Mouse (Mus musculus): Measurements from ENCODE around the gene Adamtsl5. TPM values are rescaled to one million over a fixed set of nuclear protein-coding genes. Genes with fewer than 3 reads are reported as not detected.

Gene Adamtsl5
- polyA plus RNA-seq (2016; fragmentation: Nextera tagmentation; extraction: Ambion mirVana) = 0.48 and 0.91 TPM in 2 replicates

GRCm38 (mm10) chr10:80348244-80348781 lies at the start of gene Adamtsl5:
TSS of gene Adamtsl5 (minus strand) at chr10:80348412.
- H3K9me3 ChIP-seq (replicated peaks) = no peaks in the 10 kb centered on the region
- DNase-seq (ENCODE audit: low spot score) = peak; percentile 74
- peak within 1 kb of the TSS; percentile 48 for H3K4me3 ChIP-seq
- peaks cover 47% of the 10 kb centered on the region for H3K4me1 ChIP-seq
- H3K27ac ChIP-seq (replicated peaks) = no peak within 1 kb of the TSS; the same call in 1 of the 2 replicates
- no peaks in the 10 kb centered on the region for H3K36me3 ChIP-seq
- peaks cover 100% of the 10 kb centered on the region for H3K27me3 ChIP-seq (ENCODE audit: low read depth, poor library complexity, severe bottlenecking)
- WGBS = 1% methylated on average over 42 of the region's 42 CpGs

- Histone ChIP-seq H3K9me3 (replicated peaks) (no peaks in the 10 kb centered on the region), H3K27ac (replicated peaks) (peak overlapping the region; percentile 100), H3K4me3 (peak overlapping the region; percentile 85), H3K27me3 (ENCODE audit: low read depth, poor library complexity, severe bottlenecking) (no peaks in the 10 kb centered on the region), H3K36me3 (peaks cover 66% of the 10 kb centered on the region), H3K4me1 (peaks cover 34% of the 10 kb centered on the region)
- no peak for DNase-seq (ENCODE audit: low spot score)
- 61% methylated on average over 8 of the region's 8 CpGs for WGBS
Observed at GRCm38 (mm10) chr10:80397524-80398173, 49.4 kb upstream of the Adamtsl5 start.

- Histone ChIP-seq H3K27ac (replicated peaks) (peak overlapping the region; percentile 100), H3K4me1 (peaks cover 35% of the 10 kb centered on the region), H3K27me3 (ENCODE audit: low read depth, poor library complexity, severe bottlenecking) (no peaks in the 10 kb centered on the region), H3K36me3 (peaks cover 66% of the 10 kb centered on the region), H3K4me3 (peak overlapping the region; percentile 85), H3K9me3 (replicated peaks) (no peaks in the 10 kb centered on the region)
- no peak for DNase-seq (ENCODE audit: low spot score)
- 93% methylated on average over 11 of the region's 11 CpGs for WGBS
Observed at GRCm38 (mm10) chr10:80396822-80397523, 48.8 kb upstream of the Adamtsl5 start.

GRCm38 (mm10) chr10:80395025-80395627 lies 46.9 kb upstream of the Adamtsl5 start:
- Histone ChIP-seq H3K27ac (replicated peaks) (no peak overlapping the region), H3K4me3 (0 out of 2 replicates have a peak overlapping the region, but pooled peaks have one; percentile 17), H3K9me3 (replicated peaks) (no peaks in the 10 kb centered on the region), H3K36me3 (peaks cover 74% of the 10 kb centered on the region), H3K27me3 (ENCODE audit: low read depth, poor library complexity, severe bottlenecking) (no peaks in the 10 kb centered on the region), H3K4me1 (peaks cover 25% of the 10 kb centered on the region)
- no peak for DNase-seq (ENCODE audit: low spot score)
- WGBS = 97% methylated on average over 35 of the region's 35 CpGs

GRCm38 (mm10) chr10:80392687-80393086 lies 44.5 kb upstream of the Adamtsl5 start:
- H3K27me3 ChIP-seq (ENCODE audit: low read depth, poor library complexity, severe bottlenecking) = no peaks in the 10 kb centered on the region
- 91% methylated on average over 5 of the region's 5 CpGs for WGBS
- no peaks in the 10 kb centered on the region for H3K9me3 ChIP-seq (replicated peaks)
- peaks cover 80% of the 10 kb centered on the region for H3K36me3 ChIP-seq
- H3K4me1 ChIP-seq = peaks cover 27% of the 10 kb centered on the region
- no peak overlapping the region for H3K4me3 ChIP-seq
- no peak for DNase-seq (ENCODE audit: low spot score)
- no peak overlapping the region for H3K27ac ChIP-seq (replicated peaks)

GRCm38 (mm10) chr10:80390697-80391096 lies 42.5 kb upstream of the Adamtsl5 start:
- Histone ChIP-seq H3K27me3 (ENCODE audit: low read depth, poor library complexity, severe bottlenecking) (no peaks in the 10 kb centered on the region), H3K27ac (replicated peaks) (no peak overlapping the region), H3K9me3 (replicated peaks) (no peaks in the 10 kb centered on the region), H3K4me3 (no peak overlapping the region), H3K36me3 (peaks cover 61% of the 10 kb centered on the region), H3K4me1 (peaks cover 24% of the 10 kb centered on the region)
- 93% methylated on average over 9 of the region's 9 CpGs for WGBS
- DNase-seq (ENCODE audit: low spot score) = no peak

- peaks cover 38% of the 10 kb centered on the region for H3K4me1 ChIP-seq
- H3K27ac ChIP-seq (replicated peaks) = no peak overlapping the region
- no peaks in the 10 kb centered on the region for H3K27me3 ChIP-seq (ENCODE audit: low read depth, poor library complexity, severe bottlenecking)
- WGBS = 82% methylated on average over 4 of the region's 4 CpGs
- H3K36me3 ChIP-seq = peaks cover 59% of the 10 kb centered on the region
- H3K9me3 ChIP-seq (replicated peaks) = no peaks in the 10 kb centered on the region
- DNase-seq (ENCODE audit: low spot score) = no peak
- no peak overlapping the region for H3K4me3 ChIP-seq
Observed at GRCm38 (mm10) chr10:80389185-80389708, 41.0 kb upstream of the Adamtsl5 start.

GRCm38 (mm10) chr10:80388731-80389130 lies 40.5 kb upstream of the Adamtsl5 start:
- peak overlapping the region; percentile 99; the same call in 1 of the 2 replicates for H3K4me3 ChIP-seq

GRCm38 (mm10) chr10:80387522-80387959 lies 39.3 kb upstream of the Adamtsl5 start, which contains the start of gene Mex3d:
TSS of gene Mex3d (minus strand) at chr10:80387659.
- Histone ChIP-seq H3K27ac (replicated peaks) (peak within 1 kb of the TSS; percentile 99), H3K4me3 (peak within 1 kb of the TSS; percentile 99), H3K4me1 (peaks cover 49% of the 10 kb centered on the region), H3K27me3 (ENCODE audit: low read depth, poor library complexity, severe bottlenecking) (no peaks in the 10 kb centered on the region), H3K36me3 (peaks cover 59% of the 10 kb centered on the region), H3K9me3 (replicated peaks) (no peaks in the 10 kb centered on the region)
- WGBS = 13% methylated on average over 60 of the region's 61 CpGs
- peak; percentile 89 for DNase-seq (ENCODE audit: low spot score)

More at GRCm38 (mm10) chr10:80388731-80389130, 40.5 kb upstream of the Adamtsl5 start:
- WGBS = 37% methylated on average over 2 of the region's 2 CpGs
- H3K36me3 ChIP-seq = peaks cover 59% of the 10 kb centered on the region
- no peaks in the 10 kb centered on the region for H3K27me3 ChIP-seq (ENCODE audit: low read depth, poor library complexity, severe bottlenecking)
- peaks cover 43% of the 10 kb centered on the region for H3K4me1 ChIP-seq
- peak overlapping the region; percentile 99; the same call in 1 of the 2 replicates for H3K27ac ChIP-seq (replicated peaks)
- no peaks in the 10 kb centered on the region for H3K9me3 ChIP-seq (replicated peaks)
- no peak for DNase-seq (ENCODE audit: low spot score)

GRCm38 (mm10) chr10:80386735-80387471 lies 38.7 kb upstream of the Adamtsl5 start:
- Histone ChIP-seq H3K27ac (replicated peaks) (peak overlapping the region; percentile 99), H3K4me1 (peaks cover 49% of the 10 kb centered on the region), H3K4me3 (peak overlapping the region; percentile 99), H3K27me3 (ENCODE audit: low read depth, poor library complexity, severe bottlenecking) (no peaks in the 10 kb centered on the region), H3K9me3 (replicated peaks) (no peaks in the 10 kb centered on the region), H3K36me3 (peaks cover 59% of the 10 kb centered on the region)
- DNase-seq (ENCODE audit: low spot score) = no peak
- under 1% methylated on average over 94 of the region's 94 CpGs for WGBS

- WGBS = 1% methylated on average over 34 of the region's 34 CpGs
Observed at GRCm38 (mm10) chr10:80385811-80386734, 37.9 kb upstream of the Adamtsl5 start.

More at GRCm38 (mm10) chr10:80385811-80386734, 37.9 kb upstream of the Adamtsl5 start:
- Histone ChIP-seq H3K36me3 (peaks cover 59% of the 10 kb centered on the region), H3K27me3 (ENCODE audit: low read depth, poor library complexity, severe bottlenecking) (no peaks in the 10 kb centered on the region), H3K4me1 (peaks cover 55% of the 10 kb centered on the region), H3K27ac (replicated peaks) (peak overlapping the region; percentile 99), H3K9me3 (replicated peaks) (no peaks in the 10 kb centered on the region), H3K4me3 (peak overlapping the region; percentile 99)
- peak; percentile 83 for DNase-seq (ENCODE audit: low spot score)
